Mouse (Mus musculus): ENCODE measurements around the gene Plb1.

- TF ChIP-seq MEF2A (IDR thresholded peaks at IDR 0.05; ENCODE audit: borderline replicate concordance, low read depth, low read length) = no peak
- TF ChIP-seq KAT2A (IDR thresholded peaks at IDR 0.05; ENCODE audit: insufficient replicate concordance, low read length) = no peak
- no peak for TF ChIP-seq MAX (IDR thresholded peaks at IDR 0.05; ENCODE audit: low read length)
- TF ChIP-seq POLR2A (IDR thresholded peaks at IDR 0.05; ENCODE audit: low read depth, low read length) = no peak
- no peak for TF ChIP-seq POLR2AphosphoS2 (IDR thresholded peaks at IDR 0.05; ENCODE audit: low read depth, low read length)
- TF ChIP-seq CTCF (conservative IDR thresholded peaks at IDR 0.05 in 1 of 2, IDR thresholded peaks at IDR 0.05 in 1 of 2; ENCODE audit: low read depth in 2 of 2, low read length in 2 of 2) = no peak
- TF ChIP-seq USF1 (IDR thresholded peaks at IDR 0.05; ENCODE audit: low read depth, low read length) = no peak
- TF ChIP-seq BHLHE40 (IDR thresholded peaks at IDR 0.05; ENCODE audit: low read depth, low read length) = no peak
Observed at GRCm38 (mm10) chr5:32410954-32411688, 178.6 kb downstream of the Plb1 start.
